Mouse (Mus musculus): ENCODE measurements around the gene Cyp26c1. TPM values are rescaled to one million over a fixed set of nuclear protein-coding genes. Genes with fewer than 3 reads are reported as not detected.

Gene Cyp26c1
- polyA plus RNA-seq (2017; shearing (Covaris generic)): not detected

DNA sequence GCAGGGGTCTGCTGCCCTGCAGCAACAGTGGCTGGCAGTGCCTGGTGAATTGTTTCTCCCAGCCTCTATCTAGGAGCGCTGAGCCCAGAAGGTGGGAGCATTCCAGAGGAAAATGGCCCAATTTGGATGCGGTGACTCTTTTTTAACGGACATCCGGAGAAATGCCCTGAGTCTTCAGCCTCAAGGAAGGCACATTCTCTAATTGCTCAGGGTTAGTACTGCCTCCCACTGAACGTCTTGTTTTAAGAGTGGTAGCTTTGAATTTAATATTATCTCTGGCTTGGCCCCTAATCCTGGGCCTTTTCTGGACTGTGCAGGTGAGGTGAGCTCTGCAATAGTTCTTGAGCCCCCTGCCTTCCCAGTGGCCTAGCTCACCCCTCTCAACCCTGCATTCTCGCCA, at the start of gene Cyp26c1:
Gene Cyp26c1 (plus strand): TSS at position 301 of the 400 bp plus-strand sequence.
- no peak for ATAC-seq

DNA sequence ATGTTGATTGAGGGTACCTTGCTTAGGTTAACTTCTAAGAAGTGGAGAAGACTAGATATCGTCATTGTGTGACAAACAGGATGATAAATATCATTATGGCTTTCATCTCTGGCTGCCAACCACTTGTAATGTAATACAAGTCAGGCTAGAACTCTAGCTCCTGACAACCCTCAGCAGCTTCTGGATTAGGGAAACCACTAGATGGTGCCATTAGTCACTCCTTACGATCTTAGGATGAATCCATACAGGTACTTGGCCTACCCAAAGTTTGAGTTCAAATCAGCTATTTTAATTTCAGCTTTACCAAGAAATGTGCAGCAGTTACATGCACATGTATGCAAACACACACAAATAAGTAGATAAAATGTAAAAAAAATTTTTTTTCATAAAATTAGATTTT, 37.4 kb upstream of the Cyp26c1 start:
- no peak for ATAC-seq

DNA sequence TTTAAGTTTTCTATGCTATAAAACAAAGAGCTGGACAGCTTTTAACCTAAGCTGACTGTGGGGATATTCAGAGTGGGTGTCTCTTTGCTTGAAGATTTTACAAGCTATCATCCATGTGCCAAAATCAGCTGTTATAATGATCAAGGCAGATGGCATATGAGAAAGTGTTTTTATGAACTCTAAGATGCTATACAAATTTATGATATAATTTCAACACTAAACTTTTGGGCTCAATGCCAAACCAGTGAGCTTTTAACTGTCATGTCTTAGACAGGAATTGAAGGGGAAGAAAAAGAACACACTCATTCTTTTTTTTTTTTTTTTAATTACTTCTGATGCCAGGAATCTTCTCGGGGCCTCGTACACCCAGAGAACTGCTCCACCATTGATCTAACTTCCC, 34.9 kb upstream of the Cyp26c1 start:
- ATAC-seq: no peak

GRCm38 (mm10) chr19:37654012-37654411, 31.4 kb upstream of the Cyp26c1 start:
- no peak for ATAC-seq

DNA sequence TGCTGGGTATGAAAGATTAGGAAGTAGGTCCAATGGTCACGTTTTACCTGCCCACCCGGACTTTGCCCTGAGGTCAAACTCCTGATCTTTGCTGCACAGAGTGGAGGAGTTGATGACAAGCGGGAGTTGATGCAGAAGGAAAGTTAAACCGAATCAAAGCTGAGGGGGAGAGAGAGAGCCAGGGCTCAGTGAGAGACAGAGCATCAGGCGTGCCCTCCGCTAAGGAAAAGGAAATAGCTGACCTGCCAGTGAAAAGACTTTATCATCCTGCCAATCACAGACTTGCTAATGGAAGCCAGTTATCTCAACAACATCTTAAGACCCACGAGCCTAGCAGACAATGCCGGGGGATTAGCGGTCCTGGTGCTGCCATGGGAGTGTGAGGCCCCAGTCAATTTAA, 28.9 kb upstream of the Cyp26c1 start:
- no peak for ATAC-seq

- no peak for ATAC-seq
These were observed 20.1 kb upstream of the Cyp26c1 start for GRCm38 (mm10) chr19:37665256-37665655.

GRCm38 (mm10) chr19:37667855-37668594, 17.4 kb upstream of the Cyp26c1 start:
- no peak for ATAC-seq

DNA sequence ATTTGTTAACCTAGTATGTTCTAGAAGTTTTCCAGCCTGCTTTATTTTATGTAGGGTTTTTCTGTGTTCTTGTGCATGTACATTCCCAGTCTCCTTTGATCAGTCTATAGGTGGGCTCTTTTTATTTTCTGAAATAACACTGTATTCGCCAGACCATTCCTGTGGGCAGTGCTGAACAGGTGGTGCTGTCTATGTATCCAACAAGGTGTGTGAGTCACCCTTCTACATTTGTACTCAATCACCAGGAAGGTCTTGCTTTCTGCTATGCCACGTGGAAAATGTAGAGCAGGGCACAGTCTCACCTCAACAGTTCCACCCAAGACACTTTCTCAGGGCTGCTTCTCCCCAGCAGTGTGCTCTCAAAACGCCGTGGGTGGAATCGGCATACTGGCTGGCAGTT, 16.7 kb upstream of the Cyp26c1 start:
- ATAC-seq: no peak

DNA sequence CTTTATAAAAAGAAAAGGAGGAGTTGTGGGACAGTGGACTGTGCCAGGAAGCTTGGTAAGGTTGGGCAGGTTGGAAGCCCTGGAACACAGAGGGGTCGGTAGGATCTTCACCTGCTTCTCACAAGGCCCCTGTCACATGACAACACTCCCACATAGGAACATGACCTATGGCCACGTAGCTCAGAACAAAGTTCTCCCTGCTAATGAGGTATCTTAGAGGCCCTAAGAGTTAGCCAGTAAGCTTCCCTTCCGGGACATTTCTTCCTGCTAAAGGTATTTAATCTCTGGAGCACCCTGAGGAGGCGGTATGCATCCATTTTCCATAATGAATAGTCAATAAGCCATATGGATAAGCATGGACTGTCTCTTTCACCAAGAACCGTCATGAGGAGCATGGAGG, 15.9 kb upstream of the Cyp26c1 start:
- no peak for ATAC-seq

GRCm38 (mm10) chr19:37673393-37673792, 12.0 kb upstream of the Cyp26c1 start:
- no peak for ATAC-seq

GRCm38 (mm10) chr19:37686347-37686746, 966 bp downstream of the Cyp26c1 start:
- no peak for ATAC-seq

- ATAC-seq: no peak
These were observed 1.8 kb downstream of the Cyp26c1 start for GRCm38 (mm10) chr19:37686941-37687850.

DNA sequence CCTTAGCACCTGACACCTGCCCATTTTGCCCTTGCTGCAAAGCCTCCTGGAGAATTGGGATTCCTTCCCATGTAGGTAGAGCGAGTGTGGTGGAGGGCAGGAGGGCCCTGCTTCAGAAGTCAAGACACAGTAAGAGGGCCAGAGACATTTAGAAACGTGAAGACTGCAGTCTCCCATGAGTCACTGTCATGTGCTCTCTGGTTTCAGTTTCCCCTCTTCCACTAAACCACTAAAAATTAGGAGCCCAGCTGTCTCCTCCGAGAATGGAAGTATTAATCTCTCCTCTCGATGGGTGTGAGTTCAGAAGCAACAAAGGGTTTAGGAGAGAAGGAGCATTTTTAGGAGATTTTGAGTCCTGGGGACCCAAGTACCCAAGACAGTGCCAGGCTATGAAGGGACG, 4.1 kb downstream of the Cyp26c1 start:
- no peak for ATAC-seq

DNA sequence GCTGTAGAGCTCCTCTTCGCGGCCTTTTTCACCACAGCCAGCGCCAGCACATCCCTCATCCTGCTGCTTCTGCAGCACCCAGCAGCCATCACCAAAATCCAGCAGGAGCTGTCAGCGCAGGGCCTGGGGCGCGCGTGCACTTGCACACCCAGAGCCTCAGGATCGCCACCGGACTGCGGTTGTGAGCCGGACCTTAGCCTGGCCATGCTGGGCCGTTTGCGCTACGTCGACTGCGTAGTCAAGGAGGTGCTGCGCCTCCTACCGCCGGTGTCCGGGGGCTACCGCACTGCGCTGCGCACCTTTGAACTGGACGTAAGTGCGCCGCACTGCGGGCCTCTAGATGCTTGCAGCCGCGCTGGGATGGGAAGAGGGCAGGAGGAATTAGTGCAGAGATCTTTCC, 5.3 kb downstream of the Cyp26c1 start:
- ATAC-seq: no peak

DNA sequence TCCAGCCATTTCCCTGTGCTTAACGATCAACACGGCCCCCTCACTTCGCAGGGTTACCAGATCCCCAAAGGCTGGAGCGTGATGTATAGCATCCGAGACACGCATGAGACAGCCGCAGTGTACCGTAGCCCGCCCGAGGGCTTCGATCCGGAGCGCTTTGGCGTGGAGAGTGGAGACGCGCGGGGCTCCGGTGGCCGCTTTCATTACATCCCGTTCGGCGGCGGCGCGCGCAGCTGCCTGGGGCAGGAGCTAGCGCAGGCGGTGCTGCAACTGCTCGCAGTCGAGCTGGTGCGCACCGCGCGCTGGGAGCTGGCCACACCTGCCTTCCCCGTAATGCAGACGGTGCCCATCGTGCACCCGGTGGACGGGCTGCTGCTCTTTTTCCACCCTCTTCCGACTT, 7.5 kb downstream of the Cyp26c1 start:
- no peak for ATAC-seq

DNA sequence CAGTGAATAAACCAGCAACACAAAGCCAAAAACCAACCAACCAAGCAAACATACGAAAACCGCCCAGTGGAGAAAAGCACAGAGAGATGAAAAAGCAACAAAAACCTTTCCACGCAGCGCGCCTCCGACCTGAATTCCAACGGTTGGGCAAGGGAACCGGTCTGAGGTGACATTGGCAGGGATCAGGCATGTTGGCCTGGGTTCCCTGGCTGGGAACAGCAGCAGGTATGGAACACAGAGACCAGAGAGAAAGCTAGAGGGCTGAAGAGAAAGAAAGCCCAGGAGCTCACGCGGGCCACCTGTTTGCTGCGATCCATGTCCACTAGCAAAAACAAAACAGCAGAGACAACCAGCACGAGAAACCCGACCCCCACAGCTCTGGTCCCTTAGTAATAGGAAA, 9.8 kb downstream of the Cyp26c1 start:
- no peak for ATAC-seq

DNA sequence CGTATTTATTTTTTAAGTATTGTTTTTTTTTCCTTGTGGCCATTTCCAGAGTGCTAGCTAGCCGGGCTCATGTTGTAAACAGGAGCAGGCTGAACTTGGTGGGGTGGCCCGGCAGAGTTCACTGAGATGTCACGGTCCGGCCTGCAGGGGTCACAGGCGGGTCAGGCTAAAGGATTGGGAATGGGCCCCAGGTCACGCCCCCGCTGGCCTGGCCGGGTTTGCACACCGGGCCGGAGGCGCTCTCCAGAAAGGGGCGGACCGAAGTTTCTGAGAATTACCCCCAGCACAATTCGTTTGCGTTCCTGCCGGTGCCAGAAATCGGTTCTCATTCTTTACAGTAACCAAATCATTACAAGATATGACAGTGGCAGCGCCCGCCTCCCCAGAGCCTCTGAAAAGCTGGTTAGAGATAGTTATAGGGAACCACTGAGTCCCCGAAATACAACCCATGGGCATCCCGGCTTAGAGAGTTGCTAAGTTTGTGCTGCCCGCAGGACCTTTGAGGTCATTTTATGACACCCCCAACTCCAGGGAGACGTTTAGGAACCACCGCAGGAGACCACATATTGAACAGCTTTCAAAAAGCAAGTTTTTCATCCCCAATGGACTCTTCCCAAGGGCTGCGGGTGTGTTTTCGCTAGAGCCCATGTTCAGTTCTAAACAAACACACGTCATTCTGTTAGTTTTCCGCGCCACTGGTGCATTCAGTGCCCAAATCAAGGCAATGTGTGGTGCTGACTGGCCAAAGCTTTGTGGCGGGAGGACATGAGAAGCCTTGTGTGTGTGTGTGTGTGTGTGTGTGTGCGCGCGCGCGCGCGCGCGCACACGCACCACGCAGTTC, 10.6 kb downstream of the Cyp26c1 start:
- no peak for ATAC-seq

- ATAC-seq: no peak
These were observed 11.4 kb downstream of the Cyp26c1 start for GRCm38 (mm10) chr19:37696603-37697334.

- no peak for ATAC-seq
These were observed 11.9 kb downstream of the Cyp26c1 start for GRCm38 (mm10) chr19:37697335-37697636.

DNA sequence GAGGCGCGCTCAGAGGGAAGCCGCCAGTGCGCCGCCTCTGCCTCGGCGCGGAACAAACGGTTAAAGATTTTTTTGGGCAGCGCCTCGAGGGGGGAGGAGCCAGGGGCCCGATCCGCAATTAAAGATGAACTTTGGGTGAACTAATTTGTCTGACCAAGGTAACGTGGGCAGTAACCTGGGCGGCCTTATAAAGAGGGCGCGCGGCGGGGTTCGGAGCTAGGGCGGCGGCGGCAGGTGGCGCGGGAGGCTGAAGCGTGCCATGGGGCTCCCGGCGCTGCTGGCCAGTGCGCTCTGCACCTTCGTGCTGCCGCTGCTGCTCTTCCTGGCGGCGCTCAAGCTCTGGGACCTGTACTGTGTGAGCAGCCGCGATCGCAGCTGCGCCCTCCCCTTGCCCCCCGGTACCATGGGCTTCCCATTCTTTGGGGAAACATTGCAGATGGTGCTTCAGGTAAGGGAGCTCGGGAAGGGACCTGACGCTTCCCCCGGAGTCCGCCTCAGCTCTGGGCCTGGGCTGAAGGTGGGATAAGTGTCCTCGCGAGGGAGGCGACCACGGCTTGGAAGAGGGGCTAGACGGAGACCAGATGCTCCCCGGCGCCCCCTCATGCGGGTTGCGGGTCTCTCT, 12.4 kb downstream of the Cyp26c1 start, which contains the start of gene Cyp26a1:
Gene Cyp26a1 (plus strand): TSS at position 148 of the 622 bp plus-strand sequence.
- no peak for ATAC-seq

GRCm38 (mm10) chr19:37698273-37699160, 13.1 kb downstream of the Cyp26c1 start:
- no peak for ATAC-seq

All from inflammation-experienced regulatory T-cells, adult 6 months (primary cell).